Mouse (Mus musculus) heart, adult 2 months (tissue): Measurements from ENCODE around the gene Lrp5. TPM values are rescaled to one million over a fixed set of nuclear protein-coding genes. Genes with fewer than 3 reads are reported as not detected.

Experiments used
- DNase-seq, 2 experiments: peaks; one replicate each; pipeline ENCODE4 v3.0.0; 2021
- H3K27ac ChIP-seq: fragments of 200-600 bp; 2 replicates; pipeline ENCODE4 v1.8.1; 2022
- H3K27me3 ChIP-seq: fragments of 200-500 bp; 2 replicates; pipeline ENCODE4 v1.6.1; 2012; ENCODE audit warnings: mild to moderate bottlenecking, low read length, inconsistent platforms, mixed read lengths; ENCODE audit not compliant: control insufficient read depth, insufficient read depth
- H3K36me3 ChIP-seq: fragments of 200-500 bp; 2 replicates; pipeline ENCODE4 v1.6.1; 2012; ENCODE audit warnings: low read length, inconsistent platforms; ENCODE audit not compliant: control insufficient read depth, insufficient read depth
- H3K4me1 ChIP-seq: fragments of 200-500 bp; 2 replicates; pipeline ENCODE4 v1.6.1; 2011; ENCODE audit warnings: low read length; ENCODE audit not compliant: control insufficient read depth, insufficient read depth
- H3K4me3 ChIP-seq: fragments of 200-600 bp; 2 replicates; pipeline ENCODE4 v1.8.1; 2022
- H3K79me2 ChIP-seq: fragments of 200-500 bp; replicated peaks from 2 replicates; pipeline ENCODE4 v1.6.1; 2012; ENCODE audit warnings: mild to moderate bottlenecking, inconsistent platforms, low read length, moderate library complexity, mixed read lengths; ENCODE audit not compliant: control insufficient read depth, insufficient read depth
- H3K9ac ChIP-seq: fragments of 200-500 bp; 2 replicates; pipeline ENCODE4 v1.6.1; 2012; ENCODE audit warnings: low read depth, mild to moderate bottlenecking, control low read depth, inconsistent platforms, low read length, mixed read lengths
- CTCF ChIP-seq: fragments of 200-600 bp; IDR thresholded peaks from 2 replicates; pipeline ENCODE4 v1.8.1; 2022; ENCODE audit warnings: antibody characterized with exemption, mild to moderate bottlenecking, moderate library complexity
- EP300 ChIP-seq: fragments of 200-500 bp; IDR thresholded peaks from 2 replicates; pipeline ENCODE4 v1.6.1; 2011; ENCODE audit warnings: low read depth, low read length, control low read depth; ENCODE audit not compliant: insufficient read depth
- POLR2A ChIP-seq: fragments of 200-500 bp; IDR thresholded peaks from 2 replicates; pipeline ENCODE4 v1.6.1; 2011; ENCODE audit warnings: mild to moderate bottlenecking, low read depth, low read length, control low read depth; ENCODE audit not compliant: insufficient read depth
- WGBS: fragments of 180-500 bp; shearing (Covaris S2); methylation state at CpG from one replicate; pipeline ENCODE4 v1.1.7; 2018; 5-methylcytosine and 5-hydroxymethylcytosine counted together
- intact Hi-C: fragments of 180-260 bp; cut with DNase I; formaldehyde crosslinking; loops from one replicate; pipeline ENCODE4 v1.15.1; 2025
- polyA plus RNA-seq: library from polyadenylated mRNA; depleted of rRNA; stranded (reverse); fragments of >200 nt; gene quantifications from 2 replicates; pipeline ENCODE4 v1.2.3, GENCODE M21; 2012
- total RNA-seq, 2 experiments: library from RNA; stranded (reverse); gene quantifications; 2 replicates each; pipeline ENCODE4 v1.2.3; 2021

Gene Lrp5
- total and polyA plus RNA-seq, 3 experiments = 36.3 to 56.5 (median 52.2) TPM

- intact Hi-C loops = loop anchor here (2.0 kb wide), 1 partner anchor 16 kb away; no protein-coding TSS in a partner anchor
- Histone ChIP-seq H3K27me3 (no peaks in the 10 kb centered on the region), H3K36me3 (no peaks in the 10 kb centered on the region), H3K79me2 (no peaks in the 10 kb centered on the region), H3K4me1 (peaks cover 4% of the 10 kb centered on the region), H3K27ac (no peak overlapping the region), H3K4me3 (no peak overlapping the region), H3K9ac (no peak overlapping the region)
- DNase-seq = no peak
- WGBS = 87% methylated on average over 4 of the region's 4 CpGs
- TF ChIP-seq EP300 (no peak), POLR2A (no peak), CTCF (no peak)
Measured at GRCm38 (mm10) chr19:3702460-3702859, 16.1 kb upstream of the Lrp5 start.

GRCm38 (mm10) chr19:3699508-3700438 lies 13.4 kb upstream of the Lrp5 start:
- WGBS = 47% methylated on average over 6 of the region's 6 CpGs
- intact Hi-C loops = loop anchor here (1.0 kb wide), 1 partner anchor 75 kb away; no protein-coding TSS in a partner anchor
- no peak overlapping the region for H3K4me3 ChIP-seq
- no peaks in the 10 kb centered on the region for H3K27me3 ChIP-seq
- H3K27ac ChIP-seq = no peak overlapping the region
- H3K79me2 ChIP-seq = no peaks in the 10 kb centered on the region
- H3K36me3 ChIP-seq = no peaks in the 10 kb centered on the region
- no peak overlapping the region for H3K9ac ChIP-seq
- peaks cover 2% of the 10 kb centered on the region; the same call in 1 of the 2 replicates for H3K4me1 ChIP-seq
- TF ChIP-seq EP300 (peak; percentile 46; the same call in 1 of the 2 replicates), POLR2A (no peak), CTCF (peak; percentile 79)
- DNase-seq = peak; percentile 83 to 88

- Histone ChIP-seq H3K9ac (no peak overlapping the region), H3K79me2 (no peaks in the 10 kb centered on the region), H3K27me3 (no peaks in the 10 kb centered on the region), H3K4me3 (no peak overlapping the region), H3K27ac (no peak overlapping the region), H3K36me3 (no peaks in the 10 kb centered on the region), H3K4me1 (peaks cover 2% of the 10 kb centered on the region; the same call in 1 of the 2 replicates)
- TF ChIP-seq POLR2A = no peak
- no peak for DNase-seq
- intact Hi-C loops = no loop called here
- 82% methylated on average over 7 of the region's 7 CpGs for WGBS
Measured at GRCm38 (mm10) chr19:3698035-3698434, 11.7 kb upstream of the Lrp5 start.

- H3K9ac ChIP-seq = no peak overlapping the region
- no peak overlapping the region for H3K4me3 ChIP-seq
- DNase-seq = no peak
- H3K27me3 ChIP-seq = no peaks in the 10 kb centered on the region
- peaks cover 2% of the 10 kb centered on the region; the same call in 1 of the 2 replicates for H3K4me1 ChIP-seq
- H3K27ac ChIP-seq = no peak overlapping the region
- WGBS = 91% methylated on average over 8 of the region's 8 CpGs
- TF ChIP-seq CTCF = no peak
- no peak for TF ChIP-seq EP300
- TF ChIP-seq POLR2A = no peak
- intact Hi-C loops = no loop called here
- no peaks in the 10 kb centered on the region for H3K36me3 ChIP-seq
- H3K79me2 ChIP-seq = no peaks in the 10 kb centered on the region
Measured at GRCm38 (mm10) chr19:3695976-3696375, 9.6 kb upstream of the Lrp5 start.

GRCm38 (mm10) chr19:3695471-3695870 lies 9.1 kb upstream of the Lrp5 start:
- Histone ChIP-seq H3K9ac (no peak overlapping the region), H3K27ac (no peak overlapping the region), H3K4me3 (no peak overlapping the region), H3K4me1 (peaks cover 2% of the 10 kb centered on the region; the same call in 1 of the 2 replicates), H3K79me2 (no peaks in the 10 kb centered on the region), H3K27me3 (no peaks in the 10 kb centered on the region), H3K36me3 (no peaks in the 10 kb centered on the region)
- intact Hi-C loops = no loop called here
- no peak for DNase-seq
- TF ChIP-seq CTCF (no peak), POLR2A (no peak), EP300 (no peak)
- WGBS = 80% methylated on average over 4 of the region's 4 CpGs

- Histone ChIP-seq H3K36me3 (no peaks in the 10 kb centered on the region), H3K4me1 (peaks cover 2% of the 10 kb centered on the region; the same call in 1 of the 2 replicates), H3K4me3 (no peak overlapping the region), H3K79me2 (no peaks in the 10 kb centered on the region), H3K27ac (no peak overlapping the region), H3K9ac (no peak overlapping the region), H3K27me3 (no peaks in the 10 kb centered on the region)
- no peak for DNase-seq
- 57% methylated on average over 3 of the region's 3 CpGs for WGBS
- intact Hi-C loops = no loop called here
- TF ChIP-seq CTCF = no peak
- no peak for TF ChIP-seq POLR2A
- TF ChIP-seq EP300 = no peak
Measured at GRCm38 (mm10) chr19:3695006-3695405, 8.6 kb upstream of the Lrp5 start.
